Mouse (Mus musculus): Measurements from ENCODE around the gene Zmynd11.

DNA sequence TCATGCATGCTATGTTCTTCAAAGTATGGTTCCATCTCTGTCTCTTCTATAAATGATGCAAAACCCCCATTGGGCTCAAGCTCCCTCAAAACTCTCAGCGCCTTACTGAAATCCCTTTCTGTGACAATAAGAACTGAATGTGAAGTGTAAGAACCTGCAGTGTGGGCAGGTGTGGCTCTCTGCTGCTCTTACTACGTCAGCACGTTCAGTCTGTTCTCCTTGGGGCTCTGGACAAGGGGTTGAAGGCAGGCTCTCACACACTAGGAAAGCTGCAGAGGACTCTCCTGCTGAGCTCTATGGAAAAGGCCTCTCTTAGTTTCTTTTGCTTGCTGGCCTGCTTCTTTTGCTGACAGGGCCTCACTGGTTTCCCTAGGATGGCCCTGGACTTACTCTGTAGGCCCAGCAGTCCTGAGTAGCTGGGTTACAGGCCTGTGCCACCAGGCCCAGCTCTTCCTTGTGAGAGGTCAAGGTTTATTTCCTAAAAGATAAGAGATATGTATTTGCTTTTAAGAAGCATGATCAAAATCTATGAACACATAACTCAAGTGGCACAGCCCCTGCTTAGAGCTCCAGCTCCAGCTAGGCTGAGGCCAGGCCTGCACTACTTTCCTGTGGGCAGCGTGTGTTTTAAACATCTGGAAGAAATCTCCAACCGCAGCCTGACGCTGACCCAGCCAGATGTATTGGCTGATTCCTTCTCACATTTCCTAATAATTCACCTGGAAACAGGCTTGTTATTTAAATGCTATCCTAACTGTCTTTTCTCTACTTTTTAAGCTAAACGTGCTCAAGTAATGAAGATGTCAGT is 56.5 kb downstream of the Zmynd11 start:
- no peak for TF ChIP-seq CTCF (IDR thresholded peaks at IDR 0.05; ENCODE audit: control insufficient read depth, insufficient read depth, insufficient replicate concordance, low read depth, low read length)
- no peak for TF ChIP-seq POLR2A (IDR thresholded peaks at IDR 0.05; ENCODE audit: control insufficient read depth, low read depth, low read length)
